Mouse (Mus musculus) G1E (cell line): ENCODE measurements at regions not wholly inside any gene's neighbourhood (a gene's known extent, or its start where the extent isn't known, plus 50 kb on each side); places are given as distances from the start of the nearest gene placed in this dataset.

Experiments
- CTCF ChIP-seq: IDR thresholded peaks from 2 replicates; pipeline ENCODE4 v1.5.1; 2012; ENCODE audit warnings: low read depth, low read length, inconsistent platforms, mixed read lengths
- GATA1 ChIP-seq: IDR thresholded peaks from 2 replicates; pipeline ENCODE4 v1.6.1; 2012; ENCODE audit warnings: borderline replicate concordance, low read length, inconsistent platforms, mixed read lengths
- POLR2AphosphoS5 ChIP-seq: IDR thresholded peaks from 2 replicates; pipeline ENCODE4 v1.6.1; 2012; ENCODE audit warnings: low read depth, low read length, inconsistent platforms; ENCODE audit not compliant: insufficient replicate concordance

- TF ChIP-seq GATA1 (no peak), CTCF (no peak), POLR2AphosphoS5 (no peak)
These were observed 167.1 kb downstream of the Klf7 start for GRCm38 (mm10) chr1:63954876-63955513.
